Mouse (Mus musculus) kidney, postnatal 14 days (tissue): ENCODE measurements around the gene Katna1.
"Not testable (repeated sequence)": the region's sequence is repeated elsewhere in the genome, so short reads cannot be mapped to it uniquely, and the experiment has no call there.

ENCODE experiments used
- DNase-seq: peaks from one replicate; pipeline ENCODE4 v3.0.0; 2022; ENCODE audit warnings: mixed read lengths

The Katna1 gene

DNA sequence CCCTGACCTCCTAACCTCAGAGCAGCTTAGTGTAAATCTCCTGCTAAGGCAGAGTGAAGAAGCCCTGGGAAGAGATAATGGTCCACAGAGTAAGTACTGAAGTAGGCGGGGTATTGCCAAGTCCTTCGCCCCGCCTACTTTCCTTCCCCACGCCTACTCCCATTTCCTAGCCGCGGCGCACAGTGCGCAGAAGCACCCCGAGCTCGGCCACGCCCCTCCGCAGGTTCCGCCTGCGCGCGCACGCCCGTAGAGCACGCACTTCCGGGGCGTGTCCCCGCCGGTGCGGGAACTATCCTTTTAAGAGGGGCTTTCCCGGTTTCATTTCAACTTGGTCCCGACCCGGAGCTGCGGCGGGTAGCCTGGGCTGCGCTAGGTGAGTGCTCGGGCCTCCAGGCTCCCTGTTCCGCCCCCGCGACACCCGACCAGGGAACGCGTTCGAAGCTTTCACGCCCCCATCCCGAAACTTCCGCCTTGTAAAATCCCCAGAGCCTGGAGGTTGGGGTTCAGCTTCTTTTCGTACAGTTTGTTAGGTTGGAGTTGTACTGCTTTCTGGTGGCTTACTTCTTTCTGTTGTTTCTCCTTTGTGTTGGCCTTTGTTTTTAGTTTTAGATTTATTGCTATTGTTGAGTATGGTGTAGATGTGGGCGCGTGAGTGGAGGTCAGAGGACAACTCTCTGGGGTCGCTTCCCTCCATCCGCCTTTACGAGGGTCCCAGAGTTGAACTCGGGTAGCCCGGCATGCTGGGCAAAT is at the start of gene Katna1:
Katna1 (plus strand) TSS at position 250 of the 750 bp plus-strand sequence.
- peak; percentile 97 for DNase-seq

DNA sequence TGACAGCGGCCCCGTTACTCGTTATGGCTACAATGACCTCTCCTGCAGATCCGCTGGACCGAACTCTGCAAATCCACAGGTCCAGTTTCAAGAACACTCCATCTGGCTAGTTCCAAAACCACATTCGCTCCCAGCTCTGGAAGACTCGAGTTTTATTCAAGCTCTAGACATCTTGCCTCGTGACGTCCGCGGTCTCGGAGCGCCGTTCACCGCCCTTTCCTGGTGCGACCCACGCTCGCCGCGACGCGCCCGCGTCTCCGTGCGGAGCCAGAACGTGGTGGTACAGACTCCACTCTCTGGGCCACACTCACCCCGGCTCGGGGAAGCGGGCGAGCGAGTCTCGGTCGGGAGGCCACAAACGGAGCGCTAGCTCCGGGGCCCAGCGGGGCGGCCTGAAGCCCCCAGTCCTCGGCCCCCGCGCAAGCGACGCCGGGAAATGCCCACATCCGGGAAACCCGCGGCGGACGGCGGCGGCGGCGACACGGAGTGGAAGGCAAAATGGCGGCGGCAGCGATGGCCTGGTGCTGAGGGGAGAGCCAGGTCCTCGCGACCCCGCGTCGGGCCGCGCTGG is 45.0 kb upstream of the Katna1 start, which contains the start of the genes Pcmt1 and Lats1:
Pcmt1 (minus strand) TSS at position 406 of the 571 bp plus-strand sequence.
Lats1 (plus strand) TSS at position 484 of the 571 bp plus-strand sequence.
- DNase-seq: peak; percentile 91

DNA sequence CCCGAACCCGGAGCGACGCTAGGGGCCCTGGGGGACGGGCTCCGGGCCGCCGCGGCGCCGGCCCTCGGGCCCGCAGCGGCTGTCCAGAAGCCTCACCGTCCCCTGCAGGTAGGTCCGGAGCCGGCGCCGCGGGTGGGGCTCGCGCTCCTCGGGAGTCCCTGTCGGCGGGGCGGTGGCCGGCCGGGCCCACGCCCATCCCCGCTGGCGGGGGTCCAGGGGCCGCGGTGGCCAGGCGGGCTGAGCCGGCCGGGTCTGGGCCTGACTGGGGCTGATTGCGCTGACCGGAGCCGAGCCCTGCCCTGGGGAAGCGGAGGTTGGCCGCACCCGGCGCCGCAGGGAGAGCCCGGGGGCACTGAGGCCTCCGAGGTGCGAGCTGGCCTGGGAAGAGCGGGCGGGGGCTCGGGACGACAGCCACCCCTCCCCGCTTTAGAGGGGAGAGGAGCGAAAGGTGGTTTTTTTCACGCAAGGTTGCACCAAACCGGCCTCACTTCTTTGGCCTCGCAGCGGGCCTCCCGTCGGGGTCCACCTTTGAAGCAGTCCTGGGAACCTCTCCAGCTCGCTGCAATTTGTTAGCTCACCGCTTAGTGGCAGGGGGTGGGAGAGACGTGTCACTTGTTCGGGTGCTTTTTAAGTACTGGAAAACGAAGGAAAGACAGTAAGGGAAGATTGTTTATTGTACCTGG is 44.3 kb upstream of the Katna1 start:
- DNase-seq: peak; percentile 85

DNA sequence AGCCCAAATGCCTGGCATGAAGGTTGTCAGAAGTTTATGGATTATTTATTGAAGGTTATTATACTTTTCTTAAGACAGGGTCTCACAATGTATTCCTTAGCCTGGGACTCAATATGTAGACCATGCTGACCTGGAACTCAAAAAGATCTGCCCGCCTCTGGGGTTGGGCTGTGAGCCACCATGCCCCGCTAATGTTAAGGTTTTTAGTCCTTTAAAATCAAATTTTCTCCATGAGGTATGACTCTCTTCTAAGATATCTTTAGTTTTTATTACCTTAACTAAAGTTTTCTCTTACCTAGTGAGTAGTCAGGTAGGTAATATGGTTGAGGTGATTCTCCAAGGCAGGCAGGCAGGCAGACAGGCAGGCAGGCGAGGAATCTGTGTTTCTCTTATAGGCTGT is 43.6 kb upstream of the Katna1 start:
- DNase-seq: no peak

DNA sequence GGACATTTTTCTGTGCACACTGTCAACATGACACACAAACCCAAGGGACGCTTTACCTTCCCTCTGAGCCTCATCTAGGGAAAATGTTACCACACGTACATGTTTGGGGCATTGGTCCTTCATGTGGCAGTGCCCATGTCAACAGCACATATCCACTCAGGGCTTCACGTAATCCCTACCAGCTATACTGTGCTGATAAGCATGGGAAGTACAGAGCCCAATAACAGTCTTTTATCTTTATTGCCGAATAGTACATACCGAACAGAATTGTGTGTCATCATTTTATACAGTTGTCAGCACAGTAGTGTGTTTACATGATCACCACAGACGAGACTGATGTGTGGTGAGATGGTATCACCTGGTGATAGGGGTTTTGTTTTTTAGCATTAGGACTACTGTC is 38.9 kb upstream of the Katna1 start:
- no peak for DNase-seq

DNA sequence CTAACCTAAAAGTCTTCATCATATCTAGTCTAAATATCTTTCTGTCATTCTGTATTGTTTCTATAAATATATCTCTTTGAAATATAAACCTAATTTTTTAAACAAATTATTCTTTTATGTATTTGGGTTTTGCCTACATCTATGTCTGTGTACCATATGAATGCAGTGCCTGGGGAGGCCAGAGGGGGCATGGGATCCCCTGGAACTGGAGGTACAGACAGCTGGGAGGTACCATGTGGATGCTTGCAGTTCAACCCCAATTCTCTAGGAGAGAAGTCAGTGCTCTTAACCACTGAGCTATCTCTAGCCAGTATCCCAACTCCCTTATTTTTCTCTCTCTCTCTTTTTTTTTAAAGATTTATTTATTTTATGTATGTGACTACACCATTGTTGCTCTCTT is 30.5 kb upstream of the Katna1 start:
- DNase-seq: no peak

DNA sequence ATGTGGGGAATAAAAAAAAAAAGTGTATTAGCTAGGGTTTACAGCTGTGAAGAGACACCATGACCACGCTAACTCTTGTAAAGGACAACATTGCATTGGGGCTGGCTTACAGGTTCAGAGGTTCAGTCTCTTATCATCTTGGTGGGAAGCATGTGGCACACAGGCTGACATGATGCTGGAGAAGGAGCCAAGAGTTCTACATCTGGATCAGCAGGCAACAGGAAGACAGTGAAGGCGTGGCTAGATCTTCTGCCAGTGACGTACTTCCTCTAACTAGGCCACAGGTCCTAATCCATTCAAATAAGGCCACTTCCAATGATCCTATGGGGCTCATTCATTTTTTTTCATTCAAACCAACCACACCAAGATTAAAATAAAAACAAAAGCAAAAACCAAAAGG is 25.7 kb upstream of the Katna1 start:
- DNase-seq: no peak

DNA sequence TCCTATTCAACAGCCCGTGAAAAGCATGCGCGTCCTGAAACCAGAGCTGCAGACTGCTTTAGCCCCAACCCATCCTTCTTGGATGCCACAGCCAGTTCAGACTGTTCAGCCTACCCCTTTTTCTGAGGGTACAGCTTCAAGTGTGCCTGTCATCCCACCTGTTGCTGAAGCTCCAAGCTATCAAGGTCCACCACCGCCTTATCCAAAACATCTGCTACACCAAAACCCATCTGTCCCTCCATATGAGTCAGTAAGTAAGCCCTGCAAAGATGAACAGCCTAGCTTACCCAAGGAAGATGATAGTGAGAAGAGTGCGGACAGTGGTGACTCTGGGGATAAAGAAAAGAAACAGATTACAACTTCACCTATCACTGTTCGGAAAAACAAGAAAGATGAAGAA is 23.2 kb upstream of the Katna1 start:
- no peak for DNase-seq

DNA sequence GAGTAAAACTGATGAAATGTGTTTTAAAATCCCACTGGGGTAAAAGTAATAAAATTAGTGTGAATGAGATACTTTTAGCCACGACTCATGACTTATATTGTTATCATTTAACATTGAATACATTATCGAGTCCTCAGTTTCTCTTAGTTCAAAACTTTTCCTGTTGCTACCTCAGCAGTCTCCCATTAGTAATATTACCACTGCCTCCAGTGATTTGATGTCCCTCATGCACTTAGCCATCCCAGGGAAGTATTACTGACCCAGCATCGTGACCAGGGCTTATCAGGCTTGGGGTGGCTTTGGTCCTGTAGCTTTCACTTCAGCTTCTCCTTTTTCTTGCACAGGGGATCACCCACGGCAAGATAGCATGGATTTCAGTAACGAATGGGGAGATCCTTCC is 15.7 kb upstream of the Katna1 start:
- no peak for DNase-seq

DNA sequence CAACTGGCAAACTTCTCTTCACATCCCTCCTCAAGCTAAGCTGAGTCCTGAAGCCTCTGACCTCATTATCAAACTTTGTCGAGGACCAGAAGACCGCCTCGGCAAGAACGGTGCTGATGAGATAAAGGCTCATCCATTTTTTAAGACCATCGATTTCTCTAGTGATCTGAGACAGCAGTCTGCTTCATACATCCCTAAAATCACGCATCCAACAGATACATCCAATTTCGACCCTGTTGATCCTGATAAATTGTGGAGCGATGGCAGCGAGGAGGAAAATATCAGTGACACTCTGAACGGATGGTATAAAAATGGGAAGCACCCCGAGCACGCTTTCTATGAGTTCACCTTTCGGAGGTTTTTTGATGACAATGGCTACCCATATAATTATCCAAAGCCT is 13.3 kb upstream of the Katna1 start:
- DNase-seq: no peak

DNA sequence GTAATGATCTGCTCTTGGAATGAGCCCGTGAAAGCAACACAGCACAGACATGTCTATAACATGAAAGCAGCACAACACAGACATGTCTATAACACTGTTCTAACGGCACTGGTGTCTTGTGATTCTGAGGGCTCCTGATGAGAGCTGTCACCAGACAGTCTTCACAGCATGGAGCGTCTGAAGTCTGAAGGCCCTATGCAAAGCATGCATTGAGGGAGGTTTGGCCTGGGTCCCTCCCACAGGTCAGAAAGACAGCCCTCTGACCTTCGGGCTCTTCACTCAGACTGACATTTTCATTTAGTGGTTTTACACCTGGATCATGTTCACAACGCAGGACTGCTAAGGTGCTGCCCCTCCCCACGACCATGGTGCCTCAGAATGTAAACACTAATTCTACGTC is 10.7 kb upstream of the Katna1 start:
- DNase-seq: no peak

DNA sequence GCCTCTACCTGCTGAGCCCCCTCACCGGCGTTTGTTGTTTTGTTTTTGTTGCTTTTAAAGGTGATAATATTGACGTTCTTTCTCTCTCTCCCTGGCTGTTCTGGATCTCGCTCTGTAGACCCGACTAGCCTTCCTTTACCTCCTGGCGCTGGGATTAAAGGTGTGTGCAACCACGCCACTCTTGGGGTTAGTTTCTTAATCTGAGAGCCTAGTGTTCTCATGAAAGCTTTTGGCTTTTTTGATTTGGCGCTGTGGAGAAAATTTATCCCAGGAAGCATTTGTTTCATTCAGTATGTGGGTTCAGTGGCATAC is 657 bp downstream of the Katna1 start:
- DNase-seq: no peak

DNA sequence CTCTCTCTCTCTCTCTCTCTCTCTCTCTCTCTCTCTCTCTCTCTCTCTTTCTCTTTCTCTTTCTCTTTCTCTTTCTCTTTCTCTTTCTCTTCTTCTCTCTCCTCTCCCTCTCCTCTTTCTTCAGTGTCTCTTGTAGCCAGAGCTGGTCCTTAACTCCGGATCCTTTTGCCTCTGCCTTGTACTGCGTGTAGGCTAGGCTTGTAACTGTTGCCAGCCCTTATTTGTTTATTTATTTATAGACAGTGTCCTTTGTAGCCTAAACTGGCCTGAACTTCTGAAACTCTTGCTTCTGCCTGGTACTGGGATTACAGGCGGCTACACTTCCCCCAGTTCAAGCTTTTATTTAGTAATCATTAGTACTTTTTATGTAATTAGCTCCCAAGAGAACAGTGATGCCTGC is 1.2 kb downstream of the Katna1 start:
- no peak for DNase-seq

DNA sequence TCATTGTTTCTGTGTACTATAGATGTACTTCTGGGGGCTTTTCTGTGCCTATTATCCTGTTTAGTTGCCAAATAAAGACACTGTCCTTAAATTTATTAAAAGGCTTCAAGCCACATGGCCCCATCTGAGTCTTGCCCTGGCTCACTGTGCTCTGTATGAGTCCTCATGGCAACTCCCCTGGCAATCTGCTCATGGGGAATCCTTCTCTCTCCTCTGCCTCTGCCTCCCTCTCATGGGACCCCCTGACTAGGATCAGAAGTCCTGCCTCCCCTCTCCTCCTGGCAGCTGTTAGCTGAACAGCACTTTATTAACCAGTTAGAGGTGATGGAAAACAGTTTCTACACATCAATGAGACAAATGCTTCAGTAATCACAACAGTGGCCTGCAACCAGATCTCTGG is 5.8 kb downstream of the Katna1 start:
- no peak for DNase-seq

DNA sequence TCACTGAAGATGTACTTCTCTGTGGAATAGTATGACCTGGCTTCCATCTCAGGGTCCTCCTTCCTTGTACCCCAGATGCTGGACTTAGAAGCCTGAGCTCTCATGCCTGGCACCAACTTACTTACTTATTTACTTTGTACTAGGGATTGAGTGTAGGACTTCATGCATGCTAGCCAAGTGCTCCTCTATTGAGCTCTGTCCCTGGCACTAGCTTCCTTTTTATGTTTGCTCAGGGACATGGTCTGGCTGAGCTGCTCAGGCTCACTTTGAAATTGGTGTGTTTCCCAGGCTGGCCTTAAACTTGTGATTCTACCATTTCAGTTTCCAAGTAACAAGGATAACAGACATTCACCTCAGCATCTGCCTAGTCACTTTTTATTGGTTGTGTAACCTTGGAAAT is 11.3 kb downstream of the Katna1 start:
- no peak for DNase-seq

DNA sequence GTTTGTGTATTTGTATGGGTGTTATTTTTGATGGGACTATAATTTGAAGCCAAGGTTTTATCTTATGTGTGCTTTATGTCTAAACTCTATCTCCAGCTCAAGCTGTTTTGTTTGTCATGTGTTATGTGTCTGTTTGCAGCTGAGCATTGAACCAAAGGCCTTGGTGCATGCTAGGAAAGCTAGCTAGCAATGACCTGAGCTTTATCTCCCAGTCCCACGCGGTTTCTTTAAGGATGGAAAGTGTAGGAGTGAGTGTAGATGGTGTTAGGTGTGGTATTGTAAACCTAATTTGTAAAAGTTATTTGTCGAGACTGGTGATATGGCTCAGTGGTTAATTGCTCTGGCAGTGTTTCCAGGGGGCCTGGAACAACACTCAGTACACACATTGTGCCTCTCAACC is 12.1 kb downstream of the Katna1 start:
- DNase-seq: no peak

DNA sequence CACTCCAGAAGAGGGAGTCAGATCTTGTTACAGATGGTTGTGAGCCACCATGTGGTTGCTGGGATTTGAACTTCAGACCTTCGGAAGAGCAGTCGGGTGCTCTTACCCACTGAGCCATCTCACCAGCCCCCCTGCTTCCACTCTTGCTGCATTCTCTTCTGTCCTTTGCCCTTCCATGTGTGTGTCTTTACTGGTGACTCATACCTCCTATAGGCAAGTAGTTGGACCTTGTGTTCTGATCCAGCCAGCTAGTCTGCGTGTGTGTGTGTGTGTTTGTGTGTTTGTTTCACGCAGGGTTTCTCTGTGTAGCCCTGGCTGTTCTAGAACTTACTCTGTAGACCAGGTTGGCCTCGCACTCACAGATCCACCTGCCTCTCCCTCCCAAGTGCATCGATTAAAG is 19.7 kb downstream of the Katna1 start:
- not testable (repeated sequence) for DNase-seq

DNA sequence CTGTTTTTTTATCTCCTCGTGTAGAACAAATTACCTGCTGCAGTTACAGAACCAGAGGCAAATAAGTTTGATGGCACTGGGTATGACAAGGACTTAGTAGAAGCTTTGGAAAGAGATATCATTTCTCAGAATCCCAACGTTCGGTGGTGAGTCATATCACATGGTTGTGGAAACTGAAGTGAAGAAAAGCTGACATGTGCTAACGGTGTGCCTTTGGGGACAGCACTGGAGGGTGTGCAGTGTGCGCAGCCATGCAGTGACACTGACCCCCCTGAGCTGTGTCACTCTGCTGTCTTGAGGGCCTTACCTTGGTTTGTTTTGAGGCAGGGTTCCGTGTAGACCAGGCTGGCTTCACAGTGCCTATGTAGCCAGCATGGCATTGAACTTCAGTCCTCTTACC is 23.0 kb downstream of the Katna1 start:
- no peak for DNase-seq

DNA sequence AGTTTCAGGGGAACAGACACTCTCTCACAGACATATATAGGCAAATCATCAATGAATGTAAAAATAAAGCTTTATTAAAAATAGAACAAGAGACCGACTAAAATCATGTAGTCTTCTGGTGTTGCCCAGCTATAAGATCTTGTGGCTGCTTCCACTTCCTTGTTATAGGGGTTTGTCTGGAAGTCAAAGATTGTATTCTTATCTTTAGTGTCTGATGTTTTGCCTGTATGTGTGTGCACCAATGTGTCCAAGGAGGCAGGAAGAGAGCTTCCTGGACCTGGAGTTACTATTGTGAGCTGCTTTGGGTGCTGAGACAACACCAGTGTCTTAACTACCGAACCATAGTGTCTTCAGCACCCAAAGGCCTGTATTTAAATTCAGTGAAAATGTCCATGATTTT is 31.7 kb downstream of the Katna1 start:
- no peak for DNase-seq

DNA sequence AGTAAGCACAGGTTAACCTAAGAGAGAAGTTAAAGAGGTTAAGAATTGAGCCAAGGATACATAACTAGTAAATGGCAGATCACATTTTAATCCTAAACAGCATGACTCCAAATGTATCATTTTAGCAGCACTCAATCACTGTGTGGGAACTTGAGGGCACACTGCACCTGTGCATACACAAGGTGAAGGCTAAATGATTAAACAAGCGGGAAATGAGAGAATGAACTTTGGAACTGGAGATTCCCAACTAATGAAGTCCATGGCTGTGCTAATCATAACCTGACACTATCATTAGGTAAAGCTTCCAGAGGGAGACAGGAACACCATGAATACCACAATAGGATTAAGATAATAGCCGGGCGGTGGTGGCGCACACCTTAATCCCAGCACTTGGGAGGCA is 46.5 kb downstream of the Katna1 start:
- no peak for DNase-seq

DNA sequence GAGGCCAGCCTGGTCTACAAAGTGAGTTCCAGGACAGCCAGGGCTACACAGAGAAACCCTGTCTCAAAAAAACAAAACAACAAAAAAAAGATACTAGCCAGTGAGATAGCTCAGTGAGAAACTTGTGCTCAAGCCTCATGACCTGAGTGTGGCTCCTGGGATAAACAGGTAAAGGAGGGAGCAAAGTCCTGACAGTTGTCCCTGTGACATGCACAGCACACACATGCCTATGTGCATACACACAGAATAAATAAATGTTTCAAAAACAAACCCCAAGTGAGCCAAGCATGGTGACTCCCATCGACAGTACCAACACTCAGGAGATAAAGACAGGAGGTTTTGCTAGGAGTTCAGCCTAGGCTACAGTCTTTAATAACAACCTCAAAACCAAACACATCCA is 47.0 kb downstream of the Katna1 start:
- no peak for DNase-seq

DNA sequence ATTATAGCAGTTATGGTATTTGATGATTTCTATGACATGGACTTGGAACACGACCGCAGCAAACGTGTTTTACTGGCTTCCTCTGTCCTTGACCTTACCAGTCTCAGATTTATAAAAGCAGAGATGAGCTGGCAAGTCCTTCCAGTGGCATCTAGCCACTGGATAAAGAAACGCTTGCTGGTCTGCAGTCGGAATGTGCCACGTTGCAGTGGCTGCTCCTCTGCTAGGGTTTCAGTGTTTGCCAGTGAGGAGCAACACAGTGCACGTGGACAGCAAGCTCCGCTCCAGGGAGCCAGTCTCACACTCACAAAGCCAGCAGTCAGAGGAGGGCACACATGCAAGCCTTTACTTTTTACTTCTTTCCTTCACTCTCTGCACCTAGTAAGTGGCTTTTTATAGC is 49.6 kb downstream of the Katna1 start:
- DNase-seq: no peak

DNA sequence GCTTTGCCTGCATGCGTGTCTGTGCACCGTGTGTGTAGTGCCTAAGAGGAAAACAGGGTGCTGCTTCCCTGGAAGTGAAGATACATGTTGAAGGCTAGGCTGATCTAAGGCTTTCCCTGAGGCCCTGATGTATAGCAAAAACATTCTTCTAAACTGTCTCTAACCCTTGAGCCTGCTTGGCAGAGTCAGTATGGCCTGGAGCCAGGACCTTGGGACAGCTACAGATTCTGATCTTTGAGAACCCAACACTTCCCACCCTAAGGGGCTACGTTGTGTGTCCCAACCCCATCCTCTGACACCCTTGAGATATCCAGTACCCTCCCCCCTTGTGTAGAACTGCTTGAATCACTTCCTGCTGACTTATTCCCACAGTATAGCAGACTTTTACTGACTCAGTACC is 52.6 kb downstream of the Katna1 start:
- DNase-seq: no peak

DNA sequence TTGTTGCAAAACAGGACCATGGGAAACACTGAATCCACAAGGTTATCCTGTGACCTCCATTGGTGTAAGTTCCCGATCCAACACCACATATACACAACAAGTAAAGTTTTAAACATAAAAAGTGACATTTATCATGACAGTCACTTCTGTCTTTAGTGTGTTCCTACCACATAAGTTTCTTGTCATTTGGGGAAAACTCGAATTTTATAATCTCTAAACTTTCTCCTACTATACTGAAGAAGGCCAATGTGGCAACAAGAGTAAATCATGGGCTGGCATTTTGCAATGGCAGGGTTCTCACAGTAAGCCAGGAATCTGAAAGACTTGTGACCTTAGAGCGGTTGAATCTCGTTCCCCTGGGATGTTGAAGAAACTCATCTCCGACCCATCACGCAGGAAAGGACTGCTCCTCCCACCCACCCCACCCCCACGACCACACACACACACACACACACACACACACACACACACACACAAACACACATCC is 54.0 kb downstream of the Katna1 start:
- no peak for DNase-seq
